Mouse (Mus musculus): ENCODE results near the gene Coro2a. TPM values are rescaled to one million over a fixed set of nuclear protein-coding genes. Genes with fewer than 3 reads are reported as not detected.

Gene Coro2a
- total and polyA plus RNA-seq, 3 experiments = 0.35 to 6.8 TPM; not detected in 1

DNA sequence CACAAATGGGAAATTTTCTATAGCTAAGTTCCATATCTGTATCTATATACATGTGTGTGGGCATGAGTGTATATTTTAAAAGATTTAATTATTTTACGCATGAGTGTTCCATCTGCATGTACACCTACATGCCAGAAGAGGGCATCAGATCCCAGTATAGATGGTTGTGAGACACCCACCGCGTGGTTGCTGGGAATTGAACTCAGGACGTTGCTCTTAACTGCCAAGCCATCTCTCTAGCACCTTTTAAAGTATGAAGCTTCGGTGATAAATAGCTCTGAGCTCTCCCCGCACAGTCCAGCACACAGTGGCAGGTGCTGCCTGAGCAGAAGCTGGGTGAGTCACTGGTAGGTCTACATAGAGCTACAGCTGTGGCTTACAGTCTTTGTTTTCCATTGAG is 15.4 kb upstream of the Coro2a start:
- no peaks in the 10 kb centered on the region; a peak in 1 of 4 replicates for H3K27me3 ChIP-seq (ENCODE audit: control insufficient read depth in 1 of 2, insufficient read depth in 2 of 2, low read length in 2 of 2)
- H3K79me2 ChIP-seq (ENCODE audit: control insufficient read depth, insufficient read depth, low read length, poor library complexity) = no peaks in the 10 kb centered on the region; the same call in 1 of the 2 replicates
- 0 out of 2 replicates have a peak, but pooled peaks have one; percentile 24 for TF ChIP-seq ZC3H11A (IDR thresholded peaks at IDR 0.05; ENCODE audit: low read depth, low read length)
- peak; percentile 58; the same call in 1 of the 2 replicates for TF ChIP-seq MAX (IDR thresholded peaks at IDR 0.05; ENCODE audit: low read length)
- TF ChIP-seq CTCF (IDR thresholded peaks at IDR 0.05 in 2 of 3, conservative IDR thresholded peaks at IDR 0.05 in 1 of 3; ENCODE audit: control insufficient read depth in 1 of 3, insufficient read depth in 1 of 3, low read depth in 2 of 3, low read length in 3 of 3, poor library complexity in 1 of 3, severe bottlenecking in 1 of 3) = peak; percentile 23 to 63 (median 33)
- peak; percentile 47 for TF ChIP-seq RAD21 (IDR thresholded peaks at IDR 0.05; ENCODE audit: low read depth, low read length)
- no peak for TF ChIP-seq SIN3A (IDR thresholded peaks at IDR 0.05; ENCODE audit: low read length)
- TF ChIP-seq MXI1 (IDR thresholded peaks at IDR 0.05; ENCODE audit: low read depth, low read length) = 0 out of 2 replicates have a peak, but pooled peaks have one; percentile 30
- peak; percentile 67 for TF ChIP-seq SMC3 (IDR thresholded peaks at IDR 0.05; ENCODE audit: low read depth, low read length)
- peak; percentile 91 for TF ChIP-seq MYC (IDR thresholded peaks at IDR 0.05; ENCODE audit: low read depth, low read length)
- TF ChIP-seq RCOR1 (IDR thresholded peaks at IDR 0.05; ENCODE audit: low read depth, low read length) = no peak
- H3K27ac ChIP-seq (ENCODE audit: control insufficient read depth, low read depth, low read length) = no peak overlapping the region
- no peak overlapping the region for H3K4me3 ChIP-seq (ENCODE audit: control insufficient read depth in 1 of 2, insufficient read depth in 1 of 2, low read depth in 2 of 2, low read length in 2 of 2)
- H3K9me3 ChIP-seq (replicated peaks; ENCODE audit: insufficient read depth, low read length) = no peaks in the 10 kb centered on the region
- DNase-seq (ENCODE audit: low read depth, low spot score) = peak; percentile 65
- peaks cover 0 to 16% of the 10 kb centered on the region in 2 experiments; a peak in 2 of 4 replicates for H3K4me1 ChIP-seq (ENCODE audit: control insufficient read depth in 1 of 2, insufficient read depth in 2 of 2, low read length in 2 of 2)
- no peaks in the 10 kb centered on the region for H3K36me3 ChIP-seq (ENCODE audit: control insufficient read depth in 1 of 2, insufficient read depth in 2 of 2, low read length in 2 of 2)
- H3K9ac ChIP-seq (ENCODE audit: control insufficient read depth, low read depth, low read length, poor library complexity, severe bottlenecking) = no peak overlapping the region

DNA sequence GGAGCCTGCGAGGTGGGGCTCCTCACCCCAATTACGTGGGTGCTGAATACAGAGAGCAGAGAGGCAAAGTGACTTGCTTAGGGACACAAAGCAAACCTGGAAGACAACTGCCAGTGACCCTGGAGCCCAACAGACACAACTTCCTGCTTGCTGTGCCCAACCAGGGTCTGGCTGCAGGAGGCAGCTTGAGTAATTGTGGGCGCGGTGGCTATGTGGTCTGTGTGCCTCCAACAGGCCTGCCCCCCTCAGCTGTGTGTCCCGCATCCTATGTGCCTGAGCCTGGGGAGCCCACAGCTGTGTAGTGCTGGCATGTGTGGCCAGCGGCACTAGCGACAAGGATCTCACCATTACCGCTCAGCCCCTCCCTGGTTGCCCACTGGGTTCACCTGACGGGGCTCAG is 12.6 kb upstream of the Coro2a start:
- Histone ChIP-seq H3K27me3 (ENCODE audit: control insufficient read depth in 1 of 2, insufficient read depth in 2 of 2, low read length in 2 of 2) (no peaks in the 10 kb centered on the region; a peak in 1 of 4 replicates), H3K36me3 (ENCODE audit: control insufficient read depth in 1 of 2, insufficient read depth in 2 of 2, low read length in 2 of 2) (no peaks in the 10 kb centered on the region), H3K79me2 (ENCODE audit: control insufficient read depth, insufficient read depth, low read length, poor library complexity) (no peaks in the 10 kb centered on the region), H3K4me3 (ENCODE audit: control insufficient read depth in 1 of 2, insufficient read depth in 1 of 2, low read depth in 2 of 2, low read length in 2 of 2) (no peak overlapping the region), H3K9ac (ENCODE audit: control insufficient read depth, low read depth, low read length, poor library complexity, severe bottlenecking) (no peak overlapping the region), H3K9me3 (replicated peaks; ENCODE audit: insufficient read depth, low read length) (no peaks in the 10 kb centered on the region), H3K4me1 (ENCODE audit: control insufficient read depth in 1 of 2, insufficient read depth in 2 of 2, low read length in 2 of 2) (peaks cover 0 to 9% of the 10 kb centered on the region in 2 experiments; a peak in 2 of 4 replicates), H3K27ac (ENCODE audit: control insufficient read depth, low read depth, low read length) (no peak overlapping the region)
- no peak for DNase-seq (ENCODE audit: low read depth, low spot score)
- no peak for TF ChIP-seq MAFK (IDR thresholded peaks at IDR 0.05; ENCODE audit: borderline replicate concordance, low read depth, low read length)
- no peak for TF ChIP-seq NELFE (IDR thresholded peaks at IDR 0.05; ENCODE audit: low read depth, low read length)
- TF ChIP-seq CTCF (IDR thresholded peaks at IDR 0.05 in 2 of 3, conservative IDR thresholded peaks at IDR 0.05 in 1 of 3; ENCODE audit: control insufficient read depth in 1 of 3, insufficient read depth in 1 of 3, low read depth in 2 of 3, low read length in 3 of 3, poor library complexity in 1 of 3, severe bottlenecking in 1 of 3) = no peak

DNA sequence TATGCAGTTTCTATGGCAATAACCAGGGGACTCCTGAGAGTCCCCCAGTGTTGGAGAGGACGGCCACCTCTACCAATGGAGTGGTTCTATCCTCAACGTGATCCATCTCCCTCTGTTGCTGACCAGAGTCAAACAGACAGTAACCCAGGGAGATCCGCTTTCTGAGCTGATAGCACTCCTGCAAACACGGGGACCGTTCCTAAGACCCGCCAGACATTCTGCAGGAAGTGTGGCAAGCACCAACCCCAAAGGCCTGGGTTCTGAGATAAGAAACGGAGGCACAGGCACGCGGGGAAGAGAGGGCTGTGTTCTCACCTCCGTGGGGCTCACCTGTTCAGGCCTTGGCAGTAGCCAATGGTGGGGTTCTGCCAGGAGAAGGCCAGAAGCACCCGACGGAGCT is 11.6 kb upstream of the Coro2a start:
- Histone ChIP-seq H3K4me3 (ENCODE audit: control insufficient read depth in 1 of 2, insufficient read depth in 1 of 2, low read depth in 2 of 2, low read length in 2 of 2) (no peak overlapping the region), H3K9me3 (replicated peaks; ENCODE audit: insufficient read depth, low read length) (no peaks in the 10 kb centered on the region), H3K27ac (ENCODE audit: control insufficient read depth, low read depth, low read length) (no peak overlapping the region), H3K27me3 (ENCODE audit: control insufficient read depth in 1 of 2, insufficient read depth in 2 of 2, low read length in 2 of 2) (no peaks in the 10 kb centered on the region; a peak in 1 of 4 replicates), H3K9ac (ENCODE audit: control insufficient read depth, low read depth, low read length, poor library complexity, severe bottlenecking) (no peak overlapping the region), H3K36me3 (ENCODE audit: control insufficient read depth in 1 of 2, insufficient read depth in 2 of 2, low read length in 2 of 2) (no peaks in the 10 kb centered on the region), H3K79me2 (ENCODE audit: control insufficient read depth, insufficient read depth, low read length, poor library complexity) (no peaks in the 10 kb centered on the region), H3K4me1 (ENCODE audit: control insufficient read depth in 1 of 2, insufficient read depth in 2 of 2, low read length in 2 of 2) (peaks cover 0 to 4% of the 10 kb centered on the region in 2 experiments; a peak in 1 of 4 replicates)
- peak; percentile 28 for DNase-seq (ENCODE audit: low read depth, low spot score)
- no peak for TF ChIP-seq RAD21 (IDR thresholded peaks at IDR 0.05; ENCODE audit: low read depth, low read length)
- TF ChIP-seq USF2 (IDR thresholded peaks at IDR 0.05; ENCODE audit: borderline replicate concordance in 1 of 2, insufficient read depth in 1 of 2, low read depth in 1 of 2, low read length in 2 of 2) = no peak
- peak in 1 of 2 experiments; percentile 42; a peak in 2 of 4 replicates for TF ChIP-seq EP300 (IDR thresholded peaks at IDR 0.05; ENCODE audit: low read depth in 1 of 2, low read length in 2 of 2)
- 0 out of 2 replicates have a peak, but pooled peaks have one; percentile 23 for TF ChIP-seq TCF12 (IDR thresholded peaks at IDR 0.05; ENCODE audit: low read depth, low read length)
- TF ChIP-seq TAL1 (IDR thresholded peaks at IDR 0.05; ENCODE audit: low read length) = peak; percentile 62
- TF ChIP-seq ETS1 (IDR thresholded peaks at IDR 0.05; ENCODE audit: low read depth, low read length) = no peak
- no peak for TF ChIP-seq CHD1 (IDR thresholded peaks at IDR 0.05; ENCODE audit: low read depth, low read length)
